Mouse (Mus musculus) ES-E14 (cell line): ENCODE results near the gene Msh2.

ENCODE experiments used
- CHD2 ChIP-seq: IDR thresholded peaks from 2 replicates; pipeline ENCODE4 v1.6.1; 2014; ENCODE audit warnings: mild to moderate bottlenecking, low read depth, low read length, inconsistent platforms
- HCFC1 ChIP-seq: IDR thresholded peaks from 2 replicates; pipeline ENCODE4 v1.6.1; 2012; ENCODE audit warnings: low read length, inconsistent platforms, borderline replicate concordance; ENCODE audit not compliant: insufficient read depth
- ZC3H11A ChIP-seq: IDR thresholded peaks from 2 replicates; pipeline ENCODE4 v1.6.1; 2012; ENCODE audit warnings: low read depth, mild to moderate bottlenecking, inconsistent platforms, low read length, borderline replicate concordance
- ZNF384 ChIP-seq: IDR thresholded peaks from 2 replicates; pipeline ENCODE4 v1.6.1; 2012; ENCODE audit warnings: low read depth, low read length, inconsistent platforms

GRCm38 (mm10) chr17:87763146-87763545, 91.0 kb downstream of the Msh2 start:
- TF ChIP-seq HCFC1 (no peak), CHD2 (no peak), ZC3H11A (no peak), ZNF384 (no peak)
